Mouse (Mus musculus) heart, adult 2 months (tissue): ENCODE data around the gene Olfr263.

ENCODE experiments used
- CTCF ChIP-seq: fragments of 200-600 bp; IDR thresholded peaks from 2 replicates; pipeline ENCODE4 v1.8.1; 2022; ENCODE audit warnings: antibody characterized with exemption, mild to moderate bottlenecking, moderate library complexity
- POLR2A ChIP-seq: fragments of 200-500 bp; IDR thresholded peaks from 2 replicates; pipeline ENCODE4 v1.6.1; 2011; ENCODE audit warnings: mild to moderate bottlenecking, low read depth, low read length, control low read depth; ENCODE audit not compliant: insufficient read depth

DNA sequence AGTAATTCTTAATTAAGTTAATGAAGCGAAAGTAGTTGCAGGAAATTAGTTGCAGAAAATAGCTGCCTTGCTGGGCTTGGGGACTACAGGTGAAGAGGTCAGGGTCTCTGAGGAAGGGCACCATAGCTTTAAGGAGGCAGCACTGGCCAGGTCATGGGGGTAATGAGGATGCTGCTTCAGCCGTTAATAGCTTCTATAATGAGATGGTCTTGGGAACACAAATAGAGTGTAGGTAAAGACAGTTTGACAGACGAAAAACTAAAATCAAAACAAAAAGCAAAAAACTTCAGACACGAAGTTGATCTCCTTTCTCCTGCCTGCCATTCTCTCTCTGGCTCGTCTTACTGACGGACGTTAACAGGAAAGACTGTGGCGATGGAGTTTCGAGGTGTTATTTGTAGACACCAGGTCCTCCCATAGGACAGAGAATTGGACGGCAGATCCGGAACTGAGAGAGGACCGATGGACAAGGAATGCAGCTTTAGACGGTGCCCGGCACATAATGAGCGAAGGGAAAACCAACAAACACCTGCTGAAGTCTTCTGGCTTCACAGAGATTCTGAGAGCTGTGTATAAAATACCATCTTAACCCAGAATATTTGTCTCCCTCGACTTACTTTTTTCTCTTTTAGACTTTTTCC lies 39.1 kb downstream of the Olfr263 start:
- TF ChIP-seq POLR2A (no peak), CTCF (no peak)
